Mouse (Mus musculus) intestine, embryonic 16.5 days (tissue): ENCODE measurements around the gene Tnfsf14. TPM values are rescaled to one million over a fixed set of nuclear protein-coding genes. Genes with fewer than 3 reads are reported as not detected.
A peak's percentile ranks its signal among the peaks of the same experiment; 100 is the strongest.

Experiments used
- ATAC-seq: fragments of 200-750 bp; cut with Nextera tagmentation; 2 replicates; pipeline ENCODE4 v1.8.0; 2017; ENCODE audit warnings: moderate TSS enrichment, moderate library complexity
- H3K27ac ChIP-seq: fragments of 300-500 bp; sonication (generic); 2 replicates; pipeline ENCODE4 v1.5.1; 2014; ENCODE audit warnings: mild to moderate bottlenecking, low read length
- H3K27me3 ChIP-seq: fragments of 300-500 bp; sonication (generic); replicated peaks from 2 replicates; pipeline ENCODE4 v1.6.1; 2014; ENCODE audit warnings: low read length, control low read depth, mixed read lengths; ENCODE audit not compliant: control insufficient read depth, insufficient read depth
- H3K36me3 ChIP-seq: fragments of 300-500 bp; sonication (generic); 2 replicates; pipeline ENCODE4 v1.6.1; 2014; ENCODE audit warnings: low read length, control low read depth; ENCODE audit not compliant: control insufficient read depth, insufficient read depth
- H3K4me1 ChIP-seq: fragments of 300-500 bp; sonication (generic); 2 replicates; pipeline ENCODE4 v1.6.1; 2014; ENCODE audit warnings: low read length, control low read depth, mixed read lengths; ENCODE audit not compliant: control insufficient read depth, insufficient read depth
- H3K4me2 ChIP-seq: fragments of 300-500 bp; sonication (generic); 2 replicates; pipeline ENCODE4 v1.6.1; 2014; ENCODE audit warnings: low read depth, low read length, control low read depth
- H3K4me3 ChIP-seq: fragments of 300-500 bp; sonication (generic); 2 replicates; pipeline ENCODE4 v1.5.1; 2014; ENCODE audit warnings: mild to moderate bottlenecking, low read length
- H3K9ac ChIP-seq: fragments of 300-500 bp; sonication (generic); 2 replicates; pipeline ENCODE4 v1.6.1; 2014; ENCODE audit warnings: low read depth, low read length
- H3K9me3 ChIP-seq: fragments of 300-500 bp; sonication (generic); 2 replicates; pipeline ENCODE4 v1.6.1; 2016; ENCODE audit warnings: low read length, control low read depth; ENCODE audit not compliant: control insufficient read depth
- WGBS: fragments of 180-500 bp; shearing (Covaris S2); extraction: QIAGEN DNeasy Blood & Tissue Kit; methylation state at CpG from one replicate; pipeline ENCODE4 v1.1.7; 2014; 5-methylcytosine and 5-hydroxymethylcytosine counted together
- polyA plus RNA-seq: library from polyadenylated mRNA; unstranded; fragments of >200 nt; fragmentation: Nextera tagmentation; extraction: Ambion mirVana; gene quantifications from 2 replicates; pipeline ENCODE4 v1.2.1, GENCODE M21; 2015

Tnfsf14 gene
- polyA plus RNA-seq, 1 experiment from 2014 or later = 0.43 TPM

- Histone ChIP-seq H3K36me3 (no peaks in the 10 kb centered on the region), H3K4me2 (no peak overlapping the region), H3K4me3 (no peak overlapping the region), H3K4me1 (no peaks in the 10 kb centered on the region), H3K27ac (no peak overlapping the region), H3K9ac (no peak overlapping the region), H3K27me3 (no peaks in the 10 kb centered on the region), H3K9me3 (no peaks in the 10 kb centered on the region)
- WGBS = 72% methylated on average over 3 of the region's 3 CpGs
- ATAC-seq = no peak
Observed at GRCm38 (mm10) chr17:57182871-57183270, 11.1 kb downstream of the Tnfsf14 start.

- H3K4me1 ChIP-seq = no peaks in the 10 kb centered on the region
- no peak overlapping the region for H3K27ac ChIP-seq
- H3K9ac ChIP-seq = no peak overlapping the region
- ATAC-seq = no peak
- H3K4me3 ChIP-seq = no peak overlapping the region
- H3K9me3 ChIP-seq = no peaks in the 10 kb centered on the region
- no peak overlapping the region for H3K4me2 ChIP-seq
- H3K36me3 ChIP-seq = no peaks in the 10 kb centered on the region
- 35% methylated on average over 8 of the region's 8 CpGs for WGBS
- H3K27me3 ChIP-seq = no peaks in the 10 kb centered on the region
Observed at GRCm38 (mm10) chr17:57180363-57180762, 13.6 kb downstream of the Tnfsf14 start.

- Histone ChIP-seq H3K36me3 (no peaks in the 10 kb centered on the region), H3K4me3 (no peak overlapping the region), H3K9me3 (no peaks in the 10 kb centered on the region; the same call in 1 of the 2 replicates), H3K9ac (no peak overlapping the region), H3K4me1 (no peaks in the 10 kb centered on the region), H3K4me2 (no peak overlapping the region), H3K27me3 (no peaks in the 10 kb centered on the region), H3K27ac (no peak overlapping the region)
- ATAC-seq = no peak
- 57% methylated on average over 4 of the region's 4 CpGs for WGBS
Observed at GRCm38 (mm10) chr17:57173351-57173750, 20.6 kb downstream of the Tnfsf14 start.

GRCm38 (mm10) chr17:57172378-57172777 lies 21.6 kb downstream of the Tnfsf14 start:
- H3K4me1 ChIP-seq = no peaks in the 10 kb centered on the region
- H3K9ac ChIP-seq = no peak overlapping the region
- H3K4me3 ChIP-seq = no peak overlapping the region
- no peak for ATAC-seq
- H3K36me3 ChIP-seq = no peaks in the 10 kb centered on the region
- no peak overlapping the region for H3K4me2 ChIP-seq
- H3K27me3 ChIP-seq = no peaks in the 10 kb centered on the region
- 74% methylated on average over 5 of the region's 5 CpGs for WGBS
- H3K9me3 ChIP-seq = no peaks in the 10 kb centered on the region; the same call in 1 of the 2 replicates
- no peak overlapping the region for H3K27ac ChIP-seq

GRCm38 (mm10) chr17:57170616-57171260 lies 23.2 kb downstream of the Tnfsf14 start:
- no peak for ATAC-seq
- no peak overlapping the region for H3K27ac ChIP-seq
- H3K4me1 ChIP-seq = no peaks in the 10 kb centered on the region
- no peak overlapping the region for H3K4me3 ChIP-seq
- H3K36me3 ChIP-seq = no peaks in the 10 kb centered on the region
- H3K27me3 ChIP-seq = no peaks in the 10 kb centered on the region
- 47% methylated on average over 5 of the region's 5 CpGs for WGBS
- H3K9me3 ChIP-seq = no peaks in the 10 kb centered on the region; the same call in 1 of the 2 replicates
- no peak overlapping the region for H3K4me2 ChIP-seq
- H3K9ac ChIP-seq = no peak overlapping the region

- no peaks in the 10 kb centered on the region for H3K27me3 ChIP-seq
- no peak overlapping the region; the same call in 1 of the 2 replicates for H3K4me2 ChIP-seq
- no peak overlapping the region for H3K4me3 ChIP-seq
- H3K36me3 ChIP-seq = no peaks in the 10 kb centered on the region
- 10% methylated on average over 10 of the region's 11 CpGs for WGBS
- H3K9me3 ChIP-seq = no peaks in the 10 kb centered on the region; the same call in 1 of the 2 replicates
- ATAC-seq = peak; percentile 64
- H3K27ac ChIP-seq = no peak overlapping the region
- H3K4me1 ChIP-seq = no peaks in the 10 kb centered on the region
- H3K9ac ChIP-seq = no peak overlapping the region
Observed at GRCm38 (mm10) chr17:57166800-57167791, 26.9 kb downstream of the Tnfsf14 start.

GRCm38 (mm10) chr17:57153787-57154186 lies 40.2 kb downstream of the Tnfsf14 start:
- ATAC-seq = no peak
- no peaks in the 10 kb centered on the region for H3K36me3 ChIP-seq

GRCm38 (mm10) chr17:57153006-57153405 lies 41.0 kb downstream of the Tnfsf14 start:
- Histone ChIP-seq H3K9ac (no peak overlapping the region), H3K27ac (no peak overlapping the region), H3K4me1 (no peaks in the 10 kb centered on the region), H3K4me3 (no peak overlapping the region), H3K9me3 (no peaks in the 10 kb centered on the region), H3K27me3 (peaks cover 21% of the 10 kb centered on the region), H3K4me2 (no peak overlapping the region), H3K36me3 (no peaks in the 10 kb centered on the region)
- WGBS = 90% methylated on average over 6 of the region's 6 CpGs
- ATAC-seq = no peak

More at GRCm38 (mm10) chr17:57153787-57154186, 40.2 kb downstream of the Tnfsf14 start:
- no peak overlapping the region for H3K9ac ChIP-seq
- no peak overlapping the region for H3K4me2 ChIP-seq
- no peak overlapping the region for H3K27ac ChIP-seq
- H3K27me3 ChIP-seq = peaks cover 13% of the 10 kb centered on the region
- H3K4me3 ChIP-seq = no peak overlapping the region
- 89% methylated on average over 4 of the region's 4 CpGs for WGBS
- H3K9me3 ChIP-seq = no peaks in the 10 kb centered on the region
- no peaks in the 10 kb centered on the region for H3K4me1 ChIP-seq

- peak within 1 kb of the TSS; percentile 25 for H3K4me3 ChIP-seq
- peaks cover 31% of the 10 kb centered on the region for H3K27me3 ChIP-seq
- no peak for ATAC-seq
- 7% methylated on average over 39 of the region's 39 CpGs for WGBS
- no peaks in the 10 kb centered on the region for H3K36me3 ChIP-seq
- H3K4me1 ChIP-seq = no peaks in the 10 kb centered on the region
- 0 out of 2 replicates have a peak within 1 kb of the TSS, but pooled peaks have one; percentile 18 for H3K9ac ChIP-seq
- H3K9me3 ChIP-seq = no peaks in the 10 kb centered on the region
- peak within 1 kb of the TSS; percentile 41 for H3K4me2 ChIP-seq
- H3K27ac ChIP-seq = no peak within 1 kb of the TSS
Observed at GRCm38 (mm10) chr17:57148994-57149803, 44.8 kb downstream of the Tnfsf14 start, which contains the start of gene Cd70. Gene Cd70, minus strand, starts transcription at chr17:57149777.
